Mouse (Mus musculus): ENCODE measurements around the gene Olfr888. TPM values are rescaled to one million over a fixed set of nuclear protein-coding genes. Genes with fewer than 3 reads are reported as not detected.

The Olfr888 gene
- polyA plus RNA-seq (2012; rRNA removed) = not detected in 2 replicates

GRCm38 (mm10) chr9:38107828-38108227 lies at the start of gene Olfr888:
TSS of gene Olfr888 (plus strand) at chr9:38108128.

GRCm38 (mm10) chr9:38061022-38061421 lies 46.9 kb upstream of the Olfr888 start, which contains the start of gene Olfr885:
TSS of gene Olfr885 (plus strand) at chr9:38061322.

GRCm38 (mm10) chr9:38083772-38084171 lies 24.2 kb upstream of the Olfr888 start, which contains the start of gene Olfr887:
TSS of gene Olfr887 (plus strand) at chr9:38084072.

GRCm38 (mm10) chr9:38114898-38115297 lies 7.0 kb downstream of the Olfr888 start, which contains the start of gene Olfr889:
TSS of gene Olfr889 (plus strand) at chr9:38115198.

GRCm38 (mm10) chr9:38142217-38142616 lies 34.3 kb downstream of the Olfr888 start, which contains the start of gene Olfr890:
TSS of gene Olfr890 (plus strand) at chr9:38142517.

Other genes starting within 250 kb of the Olfr888 start
- gene Olfr145, start 211.4 kb upstream of the Olfr888 start, polyA plus RNA-seq (2012; rRNA removed) = not detected in 2 replicates
- not detected in 2 replicates for gene Olfr878, start 190.3 kb upstream of the Olfr888 start, polyA plus RNA-seq (2012; rRNA removed)
- gene Olfr881, start 116.3 kb upstream of the Olfr888 start, polyA plus RNA-seq (2012; rRNA removed) = not detected in 2 replicates
- not detected in 2 replicates for gene Olfr883, start 82.3 kb upstream of the Olfr888 start, polyA plus RNA-seq (2012; rRNA removed)
- not detected in 2 replicates for gene Olfr884, start 61.6 kb upstream of the Olfr888 start, polyA plus RNA-seq (2012; rRNA removed)
- not detected in 2 replicates for gene Olfr885, start 46.8 kb upstream of the Olfr888 start, polyA plus RNA-seq (2012; rRNA removed)
- gene Olfr887, start 24.1 kb upstream of the Olfr888 start, polyA plus RNA-seq (2012; rRNA removed) = not detected in 2 replicates
- gene Olfr889, start 7.1 kb downstream of the Olfr888 start, polyA plus RNA-seq (2012; rRNA removed) = 0.01 TPM in 1 of 2 replicates, not detected in the other
- not detected in 2 replicates for gene Olfr890, start 34.4 kb downstream of the Olfr888 start, polyA plus RNA-seq (2012; rRNA removed)
- gene Olfr891, start 72.7 kb downstream of the Olfr888 start, polyA plus RNA-seq (2012; rRNA removed) = not detected in 2 replicates
- gene Olfr893, start 100.2 kb downstream of the Olfr888 start, polyA plus RNA-seq (2012; rRNA removed) = not detected in 2 replicates
- gene Olfr894, start 109.9 kb downstream of the Olfr888 start, polyA plus RNA-seq (2012; rRNA removed) = not detected in 2 replicates
- gene Olfr143, start 144.6 kb downstream of the Olfr888 start, polyA plus RNA-seq (2012; rRNA removed) = not detected in 2 replicates
- not detected in 2 replicates for gene Olfr895, start 159.7 kb downstream of the Olfr888 start, polyA plus RNA-seq (2012; rRNA removed)
- not detected in 2 replicates for gene Olfr896-ps1, start 183.0 kb downstream of the Olfr888 start, polyA plus RNA-seq (2012; rRNA removed)
- gene Olfr25, start 220.9 kb downstream of the Olfr888 start, polyA plus RNA-seq (2012; rRNA removed) = not detected in 2 replicates
- not detected in 2 replicates for gene Olfr898, start 240.3 kb downstream of the Olfr888 start, polyA plus RNA-seq (2012; rRNA removed)

Data from central nervous system, embryonic 11.5 days (tissue).